Mouse (Mus musculus): ENCODE data around the gene Gm10271.

GRCm38 (mm10) chr10:116915286-116915685, 57.1 kb downstream of the Gm10271 start:
- no peak for TF ChIP-seq CTCF (IDR thresholded peaks at IDR 0.05; ENCODE audit: low read depth)
- no peak for TF ChIP-seq EP300 (optimal IDR thresholded peaks at IDR 0.05)
